Mouse (Mus musculus) cerebellum, postnatal 25 days (tissue): Measurements from ENCODE around the gene Fxr1.
A peak's percentile ranks its signal among the peaks of the same experiment; 100 is the strongest.
"Not testable (repeated sequence)": the region's sequence is repeated elsewhere in the genome, so short reads cannot be mapped to it uniquely, and the experiment has no call there.

Experiments
- DNase-seq, 2 experiments: peaks; one replicate each; pipeline ENCODE4 v3.0.0; 2021; ENCODE audit warnings: mixed read lengths in 2 of 2

Gene Fxr1

GRCm38 (mm10) chr3:34019540-34020381 lies at the start of gene Fxr1:
Gene Fxr1, plus strand, starts transcription at chr3:34019943.
- DNase-seq: peak; percentile 87 to 91

- no peak for DNase-seq
These were observed 40.3 kb upstream of the Fxr1 start for GRCm38 (mm10) chr3:33979395-33979794.

- DNase-seq: no peak
These were observed 37.0 kb upstream of the Fxr1 start for GRCm38 (mm10) chr3:33982746-33983145.

- DNase-seq: no peak
These were observed 30.4 kb upstream of the Fxr1 start for GRCm38 (mm10) chr3:33989302-33989701.

- DNase-seq: no peak
These were observed 29.3 kb upstream of the Fxr1 start for GRCm38 (mm10) chr3:33990451-33990850.

- no peak for DNase-seq
These were observed 28.8 kb upstream of the Fxr1 start for GRCm38 (mm10) chr3:33990921-33991320.

- DNase-seq: no peak
These were observed 26.2 kb upstream of the Fxr1 start for GRCm38 (mm10) chr3:33993421-33994126.

GRCm38 (mm10) chr3:33994127-33994488 lies 25.6 kb upstream of the Fxr1 start:
- no peak for DNase-seq

- DNase-seq: not testable (repeated sequence)
These were observed 18.1 kb upstream of the Fxr1 start for GRCm38 (mm10) chr3:34001691-34002090.

GRCm38 (mm10) chr3:34003860-34004259 lies 15.9 kb upstream of the Fxr1 start:
- DNase-seq: no peak

- no peak for DNase-seq
These were observed 13.4 kb upstream of the Fxr1 start for GRCm38 (mm10) chr3:34006301-34006700.

GRCm38 (mm10) chr3:34006824-34007223 lies 12.9 kb upstream of the Fxr1 start:
- DNase-seq: no peak

- no peak for DNase-seq
These were observed 12.1 kb upstream of the Fxr1 start for GRCm38 (mm10) chr3:34007611-34008010.

- DNase-seq: peak in 1 of 2 experiments; percentile 26
These were observed 11.6 kb upstream of the Fxr1 start for GRCm38 (mm10) chr3:34008191-34008590.

- DNase-seq: no peak
These were observed 877 bp downstream of the Fxr1 start for GRCm38 (mm10) chr3:34020382-34021258.

GRCm38 (mm10) chr3:34021259-34021828 lies 1.6 kb downstream of the Fxr1 start:
- no peak for DNase-seq

GRCm38 (mm10) chr3:34028935-34029334 lies 9.2 kb downstream of the Fxr1 start:
- DNase-seq: no peak

GRCm38 (mm10) chr3:34030601-34031000 lies 10.9 kb downstream of the Fxr1 start:
- DNase-seq: no peak

GRCm38 (mm10) chr3:34033720-34034364 lies 14.1 kb downstream of the Fxr1 start:
- DNase-seq: no peak

GRCm38 (mm10) chr3:34034803-34035202 lies 15.1 kb downstream of the Fxr1 start:
- DNase-seq: no peak

- no peak for DNase-seq
These were observed 16.0 kb downstream of the Fxr1 start for GRCm38 (mm10) chr3:34035706-34036105.

- DNase-seq: no peak
These were observed 22.2 kb downstream of the Fxr1 start for GRCm38 (mm10) chr3:34041990-34042389.
